Mouse (Mus musculus) lung, adult 2 months (tissue): ENCODE measurements around the gene Apbb2.

Experiments used
- CTCF ChIP-seq: fragments of 200-500 bp; IDR thresholded peaks from 2 replicates; pipeline ENCODE4 v1.5.1; 2011; ENCODE audit warnings: mild to moderate bottlenecking, low read length, control low read depth; ENCODE audit not compliant: insufficient read depth
- POLR2A ChIP-seq: fragments of 200-500 bp; IDR thresholded peaks from 2 replicates; pipeline ENCODE4 v1.6.1; 2011; ENCODE audit warnings: low read depth, mild to moderate bottlenecking, control low read depth, low read length, borderline replicate concordance; ENCODE audit errors: extremely low read depth

- TF ChIP-seq POLR2A (no peak), CTCF (no peak)
Observed at GRCm38 (mm10) chr5:66428071-66428470, 190.5 kb downstream of the Apbb2 start.
